Mouse (Mus musculus): Measurements from ENCODE around the gene Trim30c. TPM values are rescaled to one million over a fixed set of nuclear protein-coding genes. Genes with fewer than 3 reads are reported as not detected.
"Not testable (repeated sequence)": the region's sequence is repeated elsewhere in the genome, so short reads cannot be mapped to it uniquely, and the experiment has no call there.

The Trim30c gene
- not detected in 2 replicates for polyA plus RNA-seq (2016; fragmentation: Nextera tagmentation; extraction: Ambion mirVana)

- no peaks in the 10 kb centered on the region for H3K9me3 ChIP-seq (replicated peaks)
- H3K27ac ChIP-seq (replicated peaks) = no peak within 1 kb of the TSS
- H3K27me3 ChIP-seq (ENCODE audit: low read depth, poor library complexity, severe bottlenecking) = no peaks in the 10 kb centered on the region
- DNase-seq (ENCODE audit: low spot score) = no peak
- no peak within 1 kb of the TSS for H3K4me3 ChIP-seq
- no peaks in the 10 kb centered on the region for H3K4me1 ChIP-seq
- no peaks in the 10 kb centered on the region for H3K36me3 ChIP-seq
- 75% methylated on average over 1 of the region's 1 CpGs for WGBS
Measured at GRCm38 (mm10) chr7:104400698-104401097, at the start of gene Trim30c. Gene Trim30c (minus strand): TSS chr7:104400837.

- no peak overlapping the region for H3K27ac ChIP-seq (replicated peaks)
- no peak for DNase-seq (ENCODE audit: low spot score)
- WGBS = 80% methylated on average over 2 of the region's 2 CpGs
- H3K4me3 ChIP-seq = no peak overlapping the region
- no peaks in the 10 kb centered on the region for H3K4me1 ChIP-seq
- no peaks in the 10 kb centered on the region for H3K9me3 ChIP-seq (replicated peaks)
- no peaks in the 10 kb centered on the region for H3K36me3 ChIP-seq
- no peaks in the 10 kb centered on the region for H3K27me3 ChIP-seq (ENCODE audit: low read depth, poor library complexity, severe bottlenecking)
Measured at GRCm38 (mm10) chr7:104445961-104446645, 45.5 kb upstream of the Trim30c start.

- Histone ChIP-seq H3K9me3 (replicated peaks) (no peaks in the 10 kb centered on the region), H3K27ac (replicated peaks) (no peak overlapping the region), H3K27me3 (ENCODE audit: low read depth, poor library complexity, severe bottlenecking) (no peaks in the 10 kb centered on the region), H3K4me1 (no peaks in the 10 kb centered on the region), H3K36me3 (no peaks in the 10 kb centered on the region), H3K4me3 (no peak overlapping the region)
- DNase-seq (ENCODE audit: low spot score) = no peak
- 95% methylated on average over 3 of the region's 3 CpGs for WGBS
Measured at GRCm38 (mm10) chr7:104404460-104404950, 3.9 kb upstream of the Trim30c start.

- no peaks in the 10 kb centered on the region for H3K4me1 ChIP-seq
- no peak for DNase-seq (ENCODE audit: low spot score)
- no peaks in the 10 kb centered on the region for H3K9me3 ChIP-seq (replicated peaks)
- no peak overlapping the region for H3K27ac ChIP-seq (replicated peaks)
- H3K4me3 ChIP-seq = no peak overlapping the region
- H3K36me3 ChIP-seq = no peaks in the 10 kb centered on the region
- no peaks in the 10 kb centered on the region for H3K27me3 ChIP-seq (ENCODE audit: low read depth, poor library complexity, severe bottlenecking)
Measured at GRCm38 (mm10) chr7:104401140-104401539, 503 bp upstream of the Trim30c start.

GRCm38 (mm10) chr7:104398492-104398891 is 2.1 kb downstream of the Trim30c start:
- H3K36me3 ChIP-seq = no peaks in the 10 kb centered on the region
- 92% methylated on average over 1 of the region's 1 CpGs for WGBS

GRCm38 (mm10) chr7:104369736-104370414 is 30.8 kb downstream of the Trim30c start, which contains the start of gene Trim30b:
Gene Trim30b (minus strand): TSS chr7:104369884.
- DNase-seq (ENCODE audit: low spot score) = no peak
- Histone ChIP-seq H3K9me3 (replicated peaks) (no peaks in the 10 kb centered on the region), H3K4me3 (no peak within 1 kb of the TSS), H3K27ac (replicated peaks) (no peak within 1 kb of the TSS), H3K36me3 (no peaks in the 10 kb centered on the region), H3K27me3 (ENCODE audit: low read depth, poor library complexity, severe bottlenecking) (no peaks in the 10 kb centered on the region), H3K4me1 (no peaks in the 10 kb centered on the region)
- 80% methylated on average over 1 of the region's 1 CpGs for WGBS

More at GRCm38 (mm10) chr7:104398492-104398891, 2.1 kb downstream of the Trim30c start:
- Histone ChIP-seq H3K4me1 (no peaks in the 10 kb centered on the region), H3K27ac (replicated peaks) (no peak overlapping the region), H3K4me3 (no peak overlapping the region), H3K9me3 (replicated peaks) (no peaks in the 10 kb centered on the region), H3K27me3 (ENCODE audit: low read depth, poor library complexity, severe bottlenecking) (no peaks in the 10 kb centered on the region)
- DNase-seq (ENCODE audit: low spot score) = no peak

- no peak for DNase-seq (ENCODE audit: low spot score)
Measured at GRCm38 (mm10) chr7:104366339-104366738, 34.3 kb downstream of the Trim30c start.

GRCm38 (mm10) chr7:104353600-104353967 is 47.1 kb downstream of the Trim30c start:
- no peaks in the 10 kb centered on the region for H3K36me3 ChIP-seq
- peak overlapping the region; percentile 47; the same call in 1 of the 2 replicates for H3K4me3 ChIP-seq
- 74% methylated on average over 2 of the region's 2 CpGs for WGBS
- H3K4me1 ChIP-seq = peaks cover 10% of the 10 kb centered on the region; the same call in 1 of the 2 replicates
- no peaks in the 10 kb centered on the region for H3K9me3 ChIP-seq (replicated peaks)
- no peak overlapping the region for H3K27ac ChIP-seq (replicated peaks)
- no peaks in the 10 kb centered on the region for H3K27me3 ChIP-seq (ENCODE audit: low read depth, poor library complexity, severe bottlenecking)
- no peak for DNase-seq (ENCODE audit: low spot score)

More at GRCm38 (mm10) chr7:104366339-104366738, 34.3 kb downstream of the Trim30c start:
- Histone ChIP-seq H3K27ac (replicated peaks) (no peak overlapping the region), H3K36me3 (no peaks in the 10 kb centered on the region), H3K4me1 (no peaks in the 10 kb centered on the region), H3K9me3 (replicated peaks) (no peaks in the 10 kb centered on the region), H3K4me3 (no peak overlapping the region), H3K27me3 (ENCODE audit: low read depth, poor library complexity, severe bottlenecking) (no peaks in the 10 kb centered on the region)

- Histone ChIP-seq H3K27me3 (ENCODE audit: low read depth, poor library complexity, severe bottlenecking) (no peaks in the 10 kb centered on the region), H3K9me3 (replicated peaks) (no peaks in the 10 kb centered on the region), H3K4me3 (peak within 1 kb of the TSS; percentile 47), H3K4me1 (peaks cover 10% of the 10 kb centered on the region; the same call in 1 of the 2 replicates), H3K36me3 (no peaks in the 10 kb centered on the region), H3K27ac (replicated peaks) (peak within 1 kb of the TSS; percentile 55; the same call in 1 of the 2 replicates)
- 8% methylated on average over 14 of the region's 14 CpGs for WGBS
- DNase-seq (ENCODE audit: low spot score) = peak; percentile 48
Measured at GRCm38 (mm10) chr7:104352717-104353599, 47.7 kb downstream of the Trim30c start, which contains the start of gene Trim12c. Gene Trim12c (minus strand): TSS chr7:104353362.

- not testable (repeated sequence) for H3K4me3 ChIP-seq; H3K9me3 ChIP-seq (replicated peaks); H3K4me1 ChIP-seq; H3K27me3 ChIP-seq (ENCODE audit: low read depth, poor library complexity, severe bottlenecking); H3K27ac ChIP-seq (replicated peaks); DNase-seq (ENCODE audit: low spot score); H3K36me3 ChIP-seq
- WGBS = 88% methylated on average over 4 of the region's 4 CpGs
Measured at GRCm38 (mm10) chr7:104348043-104348442, 52.6 kb downstream of the Trim30c start.

- not testable (repeated sequence) for DNase-seq (ENCODE audit: low spot score); H3K9me3 ChIP-seq (replicated peaks); H3K4me1 ChIP-seq; H3K4me3 ChIP-seq; H3K27ac ChIP-seq (replicated peaks); H3K36me3 ChIP-seq; H3K27me3 ChIP-seq (ENCODE audit: low read depth, poor library complexity, severe bottlenecking)
- 89% methylated on average over 4 of the region's 4 CpGs for WGBS
Measured at GRCm38 (mm10) chr7:104340744-104341143, 59.9 kb downstream of the Trim30c start.

GRCm38 (mm10) chr7:104335547-104335946 is 65.1 kb downstream of the Trim30c start:
- H3K36me3 ChIP-seq; DNase-seq (ENCODE audit: low spot score); H3K4me1 ChIP-seq; H3K9me3 ChIP-seq (replicated peaks); H3K27ac ChIP-seq (replicated peaks); H3K4me3 ChIP-seq; H3K27me3 ChIP-seq (ENCODE audit: low read depth, poor library complexity, severe bottlenecking): not testable (repeated sequence)
- 93% methylated on average over 3 of the region's 3 CpGs for WGBS
